Mouse (Mus musculus) thymus, adult 2 months (tissue): Measurements from ENCODE around the gene Ccdc69.

Source experiments
- CTCF ChIP-seq: fragments of 200-500 bp; IDR thresholded peaks from 2 replicates; pipeline ENCODE4 v1.5.1; 2012; ENCODE audit warnings: mild to moderate bottlenecking, control low read depth, low read length, moderate library complexity, borderline replicate concordance; ENCODE audit not compliant: control insufficient read depth, poor library complexity, insufficient read depth; ENCODE audit errors: extremely low read depth
- POLR2A ChIP-seq: fragments of 200-500 bp; IDR thresholded peaks from 2 replicates; pipeline ENCODE4 v1.6.1; 2012; ENCODE audit warnings: mild to moderate bottlenecking, low read length, control low read depth, moderate library complexity; ENCODE audit not compliant: control insufficient read depth, poor library complexity, insufficient read depth; ENCODE audit errors: extremely low read depth

DNA sequence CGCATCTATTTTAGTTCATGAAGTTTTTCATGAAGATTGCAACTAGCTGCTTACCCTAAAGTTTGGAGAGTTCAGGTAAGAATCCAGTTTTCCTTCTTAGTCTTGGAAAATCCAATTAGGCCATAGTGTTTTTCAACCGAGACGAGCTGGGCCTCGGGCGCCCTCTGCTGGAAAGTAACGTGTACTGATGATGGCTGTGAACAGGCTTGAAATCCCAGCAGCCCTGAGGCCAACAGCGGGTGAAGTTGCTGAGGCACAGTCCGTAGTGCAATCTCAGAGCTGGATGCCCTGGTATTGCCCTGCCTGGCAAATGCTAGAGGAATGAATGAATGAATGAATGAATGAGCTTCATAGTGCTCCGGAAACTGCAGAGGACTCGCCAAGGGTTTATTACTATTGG, 9.1 kb upstream of the Ccdc69 start:
- TF ChIP-seq CTCF (peak; percentile 82; the same call in 1 of the 2 replicates), POLR2A (no peak)
